35 mouse cellular contexts compared by ENCODE assay signal in genomic region chr17:70347403-70347802, GRCm38 (mm10).
"Had no signal": no experiment of that assay in that cellular context is flagged by ENCODE, and none has a peak within 500 bp of the region (broad histone marks: within the 10 kb centered on the region; RNA-seq: fewer than 3 reads in every experiment).

No protein-coding gene starts in this region.

- H3K9ac ChIP-seq: heart, embryonic 12.5 days; heart, embryonic 13.5 days; heart, embryonic 15.5 days; hindbrain, embryonic 12.5 days; hindbrain, embryonic 13.5 days; hindbrain, embryonic 14.5 days; hindbrain, embryonic 15.5 days; intestine, embryonic 15.5 days; kidney, embryonic 15.5 days had no signal

- H3K9me3 ChIP-seq: heart, embryonic 10.5 days; heart, embryonic 12.5 days; heart, embryonic 13.5 days; heart, embryonic 15.5 days; hindbrain, embryonic 10.5 days; hindbrain, embryonic 12.5 days; hindbrain, embryonic 13.5 days; hindbrain, embryonic 15.5 days; intestine, embryonic 15.5 days; kidney, embryonic 15.5 days had no signal

- H3K27ac ChIP-seq: heart, embryonic 10.5 days; heart, embryonic 13.5 days; heart, embryonic 15.5 days; hindbrain, embryonic 10.5 days; hindbrain, embryonic 12.5 days; hindbrain, embryonic 13.5 days; hindbrain, embryonic 14.5 days; hindbrain, embryonic 15.5 days; hindbrain, postnatal 0 days; intestine, embryonic 15.5 days; kidney, embryonic 15.5 days; kidney, postnatal 0 days; layer of hippocampus, adult 2 months; left cerebral cortex, adult 2 months had no signal

- H3K4me3 ChIP-seq: heart, embryonic 10.5 days; heart, embryonic 12.5 days; heart, embryonic 13.5 days; heart, embryonic 15.5 days; hindbrain, embryonic 10.5 days; hindbrain, embryonic 12.5 days; hindbrain, embryonic 13.5 days; hindbrain, embryonic 15.5 days; intestine, embryonic 15.5 days; kidney, embryonic 15.5 days; layer of hippocampus, adult 2 months; left cerebral cortex, adult 2 months had no signal

- ATAC-seq: hindbrain, postnatal 0 days; inflammation-experienced regulatory T-cells, adult 6 months; intestine, embryonic 15.5 days; intestine, embryonic 16.5 days; intestine, postnatal 0 days had no signal

- DNase-seq: heart, postnatal 10 days; heart, postnatal 14 days; heart, postnatal 36 days; heart, postnatal 4 days; kidney, adult 11 months; kidney, adult 18-20 months; kidney, adult 2 months; kidney, adult 8-10 months; kidney, adult 9 months; kidney, postnatal 10 days; kidney, postnatal 14 days; kidney, postnatal 25 days; kidney, postnatal 36 days; kidney, postnatal 4 days; layer of hippocampus, adult 9-11 months; layer of hippocampus, postnatal 36 days had no signal

- H3K27me3 ChIP-seq: heart, embryonic 12.5 days; heart, embryonic 13.5 days; heart, embryonic 15.5 days; hindbrain, embryonic 12.5 days; hindbrain, embryonic 13.5 days; hindbrain, embryonic 15.5 days; intestine, embryonic 15.5 days; kidney, embryonic 15.5 days had no signal

- H3K4me2 ChIP-seq: heart, embryonic 11.5 days; heart, embryonic 12.5 days; heart, embryonic 13.5 days; heart, embryonic 15.5 days; hindbrain, embryonic 12.5 days; hindbrain, embryonic 13.5 days; hindbrain, embryonic 14.5 days; hindbrain, embryonic 15.5 days; intestine, embryonic 15.5 days; kidney, embryonic 15.5 days had no signal

- H3K4me1 ChIP-seq: heart, embryonic 10.5 days; heart, embryonic 12.5 days; heart, embryonic 13.5 days; heart, embryonic 15.5 days; hindbrain, embryonic 10.5 days; hindbrain, embryonic 12.5 days; hindbrain, embryonic 13.5 days; hindbrain, embryonic 15.5 days; intestine, embryonic 15.5 days; kidney, embryonic 15.5 days had no signal

- H3K36me3 ChIP-seq: heart, embryonic 10.5 days; heart, embryonic 12.5 days; heart, embryonic 13.5 days; heart, embryonic 15.5 days; hindbrain, embryonic 10.5 days; hindbrain, embryonic 12.5 days; hindbrain, embryonic 13.5 days; hindbrain, embryonic 15.5 days; intestine, embryonic 15.5 days; kidney, embryonic 15.5 days had no signal
